Mouse (Mus musculus): ENCODE measurements around the gene Bicra.

Gene Bicra

GRCm38 (mm10) chr7:16046481-16047337, 1.0 kb downstream of the Bicra start:
- peak; percentile 83 to 84 for DNase-seq

- DNase-seq, result peak in 1 of 2 experiments; percentile 51
Observed at GRCm38 (mm10) chr7:16046101-16046480, 1.6 kb downstream of the Bicra start.

GRCm38 (mm10) chr7:16045538-16045937, 2.2 kb downstream of the Bicra start:
- no peak for DNase-seq

- DNase-seq, result no peak
Observed at GRCm38 (mm10) chr7:16044531-16044930, 3.2 kb downstream of the Bicra start.

- no peak for DNase-seq
Observed at GRCm38 (mm10) chr7:16043861-16044435, 3.8 kb downstream of the Bicra start.

- DNase-seq, result peak in 1 of 2 experiments; percentile 38
Observed at GRCm38 (mm10) chr7:16042850-16043775, 4.6 kb downstream of the Bicra start.

- peak; percentile 68 to 79 for DNase-seq
Observed at GRCm38 (mm10) chr7:16041208-16041607, 6.5 kb downstream of the Bicra start.

- DNase-seq, result no peak
Observed at GRCm38 (mm10) chr7:16039363-16039762, 8.4 kb downstream of the Bicra start.

- no peak for DNase-seq
Observed at GRCm38 (mm10) chr7:16036972-16037371, 10.7 kb downstream of the Bicra start.

- DNase-seq, result no peak
Observed at GRCm38 (mm10) chr7:16033580-16034461, 13.9 kb downstream of the Bicra start.

- DNase-seq, result no peak
Observed at GRCm38 (mm10) chr7:16033059-16033458, 14.7 kb downstream of the Bicra start.

GRCm38 (mm10) chr7:16031072-16031471, 16.6 kb downstream of the Bicra start:
- DNase-seq, result no peak

GRCm38 (mm10) chr7:16028102-16028927, 19.4 kb downstream of the Bicra start:
- DNase-seq, result peak in 1 of 2 experiments; percentile 50

- DNase-seq, result no peak
Observed at GRCm38 (mm10) chr7:16024603-16025222, 23.0 kb downstream of the Bicra start.

GRCm38 (mm10) chr7:16019256-16020094, 28.2 kb downstream of the Bicra start:
- no peak for DNase-seq

- no peak for DNase-seq
Observed at GRCm38 (mm10) chr7:16018016-16018810, 29.5 kb downstream of the Bicra start.

- no peak for DNase-seq
Observed at GRCm38 (mm10) chr7:16015384-16015783, 32.3 kb downstream of the Bicra start.

- peak; percentile 71 to 82 for DNase-seq
Observed at GRCm38 (mm10) chr7:16014521-16015175, 33.1 kb downstream of the Bicra start.

Measured in cerebellum, postnatal 25 days (tissue).